Mouse (Mus musculus): Measurements from ENCODE around the gene Hist2h4. TPM values are rescaled to one million over a fixed set of nuclear protein-coding genes. Genes with fewer than 3 reads are reported as not detected.
"Not testable (repeated sequence)": the region's sequence is repeated elsewhere in the genome, so short reads cannot be mapped to it uniquely, and the experiment has no call there.

Hist2h4 gene
- polyA plus RNA-seq, 1 experiment from 2014 or later: 13.3 TPM

GRCm38 (mm10) chr3:96289201-96289600 is 26.1 kb upstream of the Hist2h4 start:
- Histone ChIP-seq H3K4me2 (replicated peaks) (no peak overlapping the region), H3K4me3 (no peak overlapping the region)
- ATAC-seq (ENCODE audit: low FRiP score, low read depth): no peak

GRCm38 (mm10) chr3:96287334-96287733 is 24.2 kb upstream of the Hist2h4 start:
- H3K4me1 ChIP-seq; H3K27ac ChIP-seq (replicated peaks); H3K9ac ChIP-seq (replicated peaks); H3K4me3 ChIP-seq; H3K4me2 ChIP-seq (replicated peaks); H3K36me3 ChIP-seq; ATAC-seq (ENCODE audit: low FRiP score, low read depth); H3K9me3 ChIP-seq: not testable (repeated sequence)
- WGBS: 92% methylated on average over 11 of the region's 11 CpGs
- H3K27me3 ChIP-seq: peaks cover 35% of the 10 kb centered on the region

More at GRCm38 (mm10) chr3:96289201-96289600, 26.1 kb upstream of the Hist2h4 start:
- Histone ChIP-seq H3K9ac (replicated peaks) (no peak overlapping the region), H3K9me3 (no peaks in the 10 kb centered on the region), H3K27ac (replicated peaks) (no peak overlapping the region), H3K36me3 (no peaks in the 10 kb centered on the region), H3K4me1 (0 out of 2 replicates have a peak, but pooled peaks cover 4% of the 10 kb centered on the region), H3K27me3 (0 out of 2 replicates have a peak, but pooled peaks cover 16% of the 10 kb centered on the region)
- 77% methylated on average over 3 of the region's 3 CpGs for WGBS

- Histone ChIP-seq H3K9me3 (no peaks in the 10 kb centered on the region), H3K4me3 (no peak overlapping the region), H3K27me3 (peaks cover 48% of the 10 kb centered on the region), H3K4me2 (replicated peaks) (no peak overlapping the region), H3K36me3 (no peaks in the 10 kb centered on the region), H3K4me1 (0 out of 2 replicates have a peak, but pooled peaks cover 4% of the 10 kb centered on the region), H3K9ac (replicated peaks) (no peak overlapping the region), H3K27ac (replicated peaks) (no peak overlapping the region)
- no peak for ATAC-seq (ENCODE audit: low FRiP score, low read depth)
- 30% methylated on average over 4 of the region's 4 CpGs for WGBS
Measured at GRCm38 (mm10) chr3:96284457-96284856, 21.3 kb upstream of the Hist2h4 start.

GRCm38 (mm10) chr3:96280660-96281059 is 17.5 kb upstream of the Hist2h4 start:
- WGBS: 52% methylated on average over 6 of the region's 6 CpGs
- no peaks in the 10 kb centered on the region for H3K36me3 ChIP-seq
- H3K4me3 ChIP-seq: no peak overlapping the region
- no peaks in the 10 kb centered on the region for H3K9me3 ChIP-seq
- no peak overlapping the region for H3K27ac ChIP-seq (replicated peaks)
- no peak overlapping the region for H3K9ac ChIP-seq (replicated peaks)
- no peak overlapping the region for H3K4me2 ChIP-seq (replicated peaks)
- no peak for ATAC-seq (ENCODE audit: low FRiP score, low read depth)
- H3K4me1 ChIP-seq: peaks cover 13% of the 10 kb centered on the region
- H3K27me3 ChIP-seq: peaks cover 52% of the 10 kb centered on the region

GRCm38 (mm10) chr3:96277800-96278624 is 14.9 kb upstream of the Hist2h4 start:
- no peaks in the 10 kb centered on the region for H3K9me3 ChIP-seq
- H3K36me3 ChIP-seq: no peaks in the 10 kb centered on the region
- peak; percentile 97 for ATAC-seq (ENCODE audit: low FRiP score, low read depth)
- H3K27me3 ChIP-seq: peaks cover 31% of the 10 kb centered on the region
- H3K4me3 ChIP-seq: peak overlapping the region; percentile 50
- H3K4me1 ChIP-seq: peaks cover 13% of the 10 kb centered on the region
- H3K9ac ChIP-seq (replicated peaks): peak overlapping the region; percentile 57
- H3K4me2 ChIP-seq (replicated peaks): peak overlapping the region; percentile 80
- peak overlapping the region; percentile 89 for H3K27ac ChIP-seq (replicated peaks)
- under 1% methylated on average over 49 of the region's 49 CpGs for WGBS

GRCm38 (mm10) chr3:96277428-96277799 is 14.3 kb upstream of the Hist2h4 start:
- no peaks in the 10 kb centered on the region for H3K36me3 ChIP-seq
- peak overlapping the region; percentile 80 for H3K4me2 ChIP-seq (replicated peaks)
- H3K27ac ChIP-seq (replicated peaks): peak overlapping the region; percentile 89
- ATAC-seq (ENCODE audit: low FRiP score, low read depth): no peak; the same call in 1 of the 2 replicates
- peak overlapping the region; percentile 57 for H3K9ac ChIP-seq (replicated peaks)
- peaks cover 13% of the 10 kb centered on the region for H3K4me1 ChIP-seq
- peak overlapping the region; percentile 50 for H3K4me3 ChIP-seq
- WGBS: 18% methylated on average over 8 of the region's 8 CpGs
- peaks cover 25% of the 10 kb centered on the region for H3K27me3 ChIP-seq
- no peaks in the 10 kb centered on the region for H3K9me3 ChIP-seq

GRCm38 (mm10) chr3:96273591-96274465 is 10.7 kb upstream of the Hist2h4 start:
- Histone ChIP-seq H3K4me1 (peaks cover 13% of the 10 kb centered on the region), H3K9ac (replicated peaks) (no peak overlapping the region), H3K9me3 (no peaks in the 10 kb centered on the region), H3K27me3 (peaks cover 12% of the 10 kb centered on the region; the same call in 1 of the 2 replicates), H3K4me2 (replicated peaks) (no peak overlapping the region), H3K4me3 (no peak overlapping the region), H3K27ac (replicated peaks) (no peak overlapping the region), H3K36me3 (no peaks in the 10 kb centered on the region)
- 86% methylated on average over 17 of the region's 17 CpGs for WGBS
- no peak for ATAC-seq (ENCODE audit: low FRiP score, low read depth)

- Histone ChIP-seq H3K4me2 (replicated peaks) (peak within 1 kb of the TSS; percentile 80), H3K36me3 (no peaks in the 10 kb centered on the region), H3K27me3 (no peaks in the 10 kb centered on the region), H3K27ac (replicated peaks) (peak within 1 kb of the TSS; percentile 96), H3K9ac (replicated peaks) (peak within 1 kb of the TSS; percentile 77), H3K9me3 (no peaks in the 10 kb centered on the region), H3K4me1 (peaks cover 11% of the 10 kb centered on the region), H3K4me3 (peak within 1 kb of the TSS; percentile 55)
- under 1% methylated on average over 45 of the region's 45 CpGs for WGBS
- peak; percentile 96 for ATAC-seq (ENCODE audit: low FRiP score, low read depth)
Measured at GRCm38 (mm10) chr3:96269511-96270474, 6.7 kb upstream of the Hist2h4 start, which contains the start of gene Hist2h2bb. Gene Hist2h2bb, plus strand, starts transcription at chr3:96269752.

GRCm38 (mm10) chr3:96268776-96269378 is 5.8 kb upstream of the Hist2h4 start:
- peak; percentile 51 for ATAC-seq (ENCODE audit: low FRiP score, low read depth)
- WGBS: under 1% methylated on average over 15 of the region's 44 CpGs

GRCm38 (mm10) chr3:96268051-96268775 is 5.1 kb upstream of the Hist2h4 start, which contains the start of gene Hist2h3b:
Gene Hist2h3b, plus strand, starts transcription at chr3:96268654.
- peak; percentile 76 for ATAC-seq (ENCODE audit: low FRiP score, low read depth)
- no peaks in the 10 kb centered on the region for H3K27me3 ChIP-seq

More at GRCm38 (mm10) chr3:96268776-96269378, 5.8 kb upstream of the Hist2h4 start:
- H3K27me3 ChIP-seq, H3K36me3 ChIP-seq, H3K9me3 ChIP-seq: not testable (repeated sequence)
- H3K4me2 ChIP-seq (replicated peaks): peak overlapping the region; percentile 80
- H3K27ac ChIP-seq (replicated peaks): peak overlapping the region; percentile 96
- peak overlapping the region; percentile 70 for H3K9ac ChIP-seq (replicated peaks)
- peak overlapping the region; percentile 55 for H3K4me3 ChIP-seq
- H3K4me1 ChIP-seq: peaks cover 19% of the 10 kb centered on the region

More at GRCm38 (mm10) chr3:96268051-96268775, 5.1 kb upstream of the Hist2h4 start, which contains the start of gene Hist2h3b:
- peak within 1 kb of the TSS; percentile 70 for H3K9ac ChIP-seq (replicated peaks)
- 24% methylated on average over 30 of the region's 30 CpGs for WGBS
- H3K4me3 ChIP-seq: peak within 1 kb of the TSS; percentile 55
- H3K27ac ChIP-seq (replicated peaks): peak within 1 kb of the TSS; percentile 96
- H3K4me2 ChIP-seq (replicated peaks): peak within 1 kb of the TSS; percentile 80
- no peaks in the 10 kb centered on the region for H3K36me3 ChIP-seq
- H3K9me3 ChIP-seq: no peaks in the 10 kb centered on the region
- H3K4me1 ChIP-seq: peaks cover 23% of the 10 kb centered on the region

All from midbrain, embryonic 12.5 days (tissue).